Mouse (Mus musculus) lung, postnatal 0 days (tissue): ENCODE results near the gene Cxcl3.
A peak's percentile ranks its signal among the peaks of the same experiment; 100 is the strongest.

Experiments
- CTCF ChIP-seq: IDR thresholded peaks from 2 replicates; pipeline ENCODE4 v1.5.1; 2016; ENCODE audit warnings: antibody characterized with exemption, mild to moderate bottlenecking
- EP300 ChIP-seq: IDR thresholded peaks from 2 replicates; pipeline ENCODE4 v1.6.1; 2016; ENCODE audit warnings: antibody characterized with exemption, mild to moderate bottlenecking, control low read depth

DNA sequence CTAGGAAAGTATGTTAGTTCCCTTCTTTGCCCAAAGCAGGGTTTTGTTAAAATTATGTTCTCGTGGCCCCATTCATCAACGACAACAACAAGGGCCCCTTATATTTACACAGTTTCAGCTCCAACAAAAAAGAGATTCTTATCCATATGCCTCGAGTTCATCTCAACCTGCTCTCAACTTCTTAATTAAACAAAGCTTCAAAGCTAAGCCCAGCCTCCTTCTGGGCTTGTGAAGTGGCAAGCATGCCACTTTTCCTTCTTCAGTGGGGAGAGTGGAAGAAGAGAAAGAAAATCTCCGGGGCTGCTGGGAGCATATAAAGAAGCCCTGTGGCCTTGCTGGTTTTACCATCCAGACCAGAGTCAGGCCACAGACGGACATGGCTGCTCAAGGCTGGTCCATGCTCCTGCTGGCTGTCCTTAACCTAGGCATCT, 8.3 kb downstream of the Cxcl3 start, which contains the start of gene Cxcl15:
- no peak for TF ChIP-seq CTCF
- peak; percentile 96 for TF ChIP-seq EP300
